8 mouse cellular contexts compared by ENCODE assay signal in the genomic region with DNA sequence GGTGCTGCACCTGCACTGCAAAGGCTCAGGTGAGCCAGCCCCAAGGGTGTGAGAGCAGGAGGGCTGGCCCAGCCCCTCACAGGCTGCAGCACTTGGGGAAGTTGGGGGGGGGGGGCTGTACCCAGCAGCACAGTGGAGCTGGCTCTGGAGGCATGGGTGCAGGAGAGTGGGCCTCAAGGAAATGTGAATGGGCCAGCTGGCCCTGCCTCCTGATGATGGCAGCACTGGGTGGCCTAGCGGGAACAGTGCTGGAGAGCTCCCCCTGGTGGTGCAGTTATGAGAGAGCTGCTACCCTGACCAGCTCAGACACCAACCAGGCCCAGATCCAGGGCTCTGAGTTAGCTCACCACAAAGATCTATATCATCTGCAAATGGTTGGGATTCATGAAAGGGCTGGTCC. TPM values are rescaled to one million over a fixed set of nuclear protein-coding genes. Genes with fewer than 3 reads are reported as not detected.
DNase-seq lines count a peak whose midpoint lies in the region; ATAC-seq and TF ChIP-seq lines count a peak whose summit lies in the region.

No protein-coding gene starts in this region.

- no peaks in the 10 kb centered on the region for H3K4me1 ChIP-seq in limb, embryonic 13.5 days
- no peaks in the 10 kb centered on the region for H3K4me1 ChIP-seq in stomach, postnatal 0 days (replicated peaks; ENCODE audit: control insufficient read depth, insufficient read depth)

- peak; percentile 24; the same call in 1 of the 2 replicates for ATAC-seq in limb, embryonic 13.5 days (ENCODE audit: low FRiP score, low read depth)
- peak; percentile 80 for ATAC-seq in stomach, postnatal 0 days (ENCODE audit: low FRiP score, low TSS enrichment)

- no peak for TF ChIP-seq EP300 in stomach, postnatal 0 days (optimal IDR thresholded peaks at IDR 0.05)

- no peaks in the 10 kb centered on the region for H3K36me3 ChIP-seq in limb, embryonic 13.5 days
- H3K36me3 ChIP-seq in stomach, postnatal 0 days (ENCODE audit: control insufficient read depth, insufficient read depth, low read length) = no peaks in the 10 kb centered on the region

- no peak overlapping the region for H3K4me3 ChIP-seq in limb, embryonic 13.5 days
- H3K4me3 ChIP-seq in stomach, postnatal 0 days (ENCODE audit: low read depth, low read length) = no peak overlapping the region

- no peaks in the 10 kb centered on the region for H3K27me3 ChIP-seq in limb, embryonic 13.5 days
- no peaks in the 10 kb centered on the region for H3K27me3 ChIP-seq in stomach, postnatal 0 days (ENCODE audit: control insufficient read depth, insufficient read depth, low read length)

- no peak overlapping the region for H3K4me2 ChIP-seq in limb, embryonic 13.5 days (replicated peaks)
- no peak overlapping the region for H3K4me2 ChIP-seq in stomach, postnatal 0 days (replicated peaks; ENCODE audit: low read depth)

- peak; percentile 74 for DNase-seq in 416B (ENCODE audit: low read depth)
- peak; percentile 24 for DNase-seq in Muller cell, postnatal 12 days (ENCODE audit: inconsistent ontology term)
- peak; percentile 21 for DNase-seq in cerebellum, adult 9-11 months
- DNase-seq in frontal cortex, postnatal 25 days (ENCODE audit: low spot score in 2 of 2) = peak; percentile 17 to 19
- peak; percentile 35 to 59 for DNase-seq in kidney, adult 8-10 months
- peak; percentile 79 for DNase-seq in naive thymus-derived CD4-positive, alpha-beta T cell, adult 2 months (ENCODE audit: low read depth)
- DNase-seq in stomach, postnatal 0 days (ENCODE audit: low spot score) = peak; percentile 82

- WGBS in limb, embryonic 13.5 days = 15% methylated on average over 1 of the region's 1 CpGs
- 15% methylated on average over 1 of the region's 1 CpGs for WGBS in stomach, postnatal 0 days

- H3K9me3 ChIP-seq in limb, embryonic 13.5 days = no peaks in the 10 kb centered on the region
- no peaks in the 10 kb centered on the region for H3K9me3 ChIP-seq in stomach, postnatal 0 days (ENCODE audit: control insufficient read depth, low read length)

- TF ChIP-seq CTCF in stomach, postnatal 0 days (IDR thresholded peaks at IDR 0.05; ENCODE audit: low read depth) = peak; percentile 88

- no peak overlapping the region for H3K9ac ChIP-seq in limb, embryonic 13.5 days
- H3K9ac ChIP-seq in stomach, postnatal 0 days (ENCODE audit: low read length) = no peak overlapping the region

- H3K27ac ChIP-seq in limb, embryonic 13.5 days = no peak overlapping the region
- no peak overlapping the region for H3K27ac ChIP-seq in stomach, postnatal 0 days (replicated peaks)

RNA-seq across cellular contexts. Expression of a gene that starts 6.5 kb away (rescaled TPM):
- polyA plus RNA-seq in limb, embryonic 13.5 days (2015; fragmentation: Nextera tagmentation; extraction: Ambion mirVana) = not detected in 2 replicates
- not detected in 2 replicates for polyA plus RNA-seq in stomach, postnatal 0 days (2015; fragmentation: Nextera tagmentation; extraction: Ambion mirVana)

RNA-seq across cellular contexts. Expression of a gene that starts 42.8 kb away (rescaled TPM):
- not detected in 2 replicates for polyA plus RNA-seq in limb, embryonic 13.5 days (2015; fragmentation: Nextera tagmentation; extraction: Ambion mirVana)
- not detected in 2 replicates for polyA plus RNA-seq in stomach, postnatal 0 days (2015; fragmentation: Nextera tagmentation; extraction: Ambion mirVana)

Comparison
In these comparisons a context has a peak if more than half of its experiments do, and no peak if none do; other contexts are left out.
1. DNase-seq: peak in every context shown above with its lines; median percentile 82 in stomach, postnatal 0 days; 79 in naive thymus-derived CD4-positive, alpha-beta T cell, adult 2 months; 74 in 416B; 47 in kidney, adult 8-10 months; 24 in Muller cell, postnatal 12 days; 21 in cerebellum, adult 9-11 months; 18 in frontal cortex, postnatal 25 days.